Mouse (Mus musculus): ENCODE measurements around the gene Vmn2r-ps159.
"Not testable (repeated sequence)": the region's sequence is repeated elsewhere in the genome, so short reads cannot be mapped to it uniquely, and the experiment has no call there.

Vmn2r-ps159 gene

DNA sequence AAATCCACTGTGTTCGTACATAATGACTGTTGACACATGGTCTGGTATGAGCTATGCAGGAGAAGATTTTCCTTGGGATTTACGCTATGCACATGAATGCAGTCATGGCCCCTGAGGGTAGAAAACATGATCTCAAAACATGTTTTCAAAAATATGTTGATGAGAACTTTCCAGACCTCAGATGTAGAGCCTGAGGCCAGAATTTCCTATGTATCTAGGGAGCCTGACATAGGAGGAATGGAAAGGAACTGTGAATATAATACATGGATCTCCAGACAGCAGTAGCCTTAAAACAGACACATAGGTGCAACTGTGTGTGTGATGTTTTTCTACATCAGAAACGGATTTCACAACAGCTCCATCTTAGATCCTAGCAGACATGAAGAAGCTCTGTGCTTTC, at the start of gene Vmn2r-ps159:
Gene Vmn2r-ps159 (plus strand): TSS at position 301 of the 400 bp plus-strand sequence.
- not testable (repeated sequence) for DNase-seq (ENCODE audit: low read depth, low spot score)

DNA sequence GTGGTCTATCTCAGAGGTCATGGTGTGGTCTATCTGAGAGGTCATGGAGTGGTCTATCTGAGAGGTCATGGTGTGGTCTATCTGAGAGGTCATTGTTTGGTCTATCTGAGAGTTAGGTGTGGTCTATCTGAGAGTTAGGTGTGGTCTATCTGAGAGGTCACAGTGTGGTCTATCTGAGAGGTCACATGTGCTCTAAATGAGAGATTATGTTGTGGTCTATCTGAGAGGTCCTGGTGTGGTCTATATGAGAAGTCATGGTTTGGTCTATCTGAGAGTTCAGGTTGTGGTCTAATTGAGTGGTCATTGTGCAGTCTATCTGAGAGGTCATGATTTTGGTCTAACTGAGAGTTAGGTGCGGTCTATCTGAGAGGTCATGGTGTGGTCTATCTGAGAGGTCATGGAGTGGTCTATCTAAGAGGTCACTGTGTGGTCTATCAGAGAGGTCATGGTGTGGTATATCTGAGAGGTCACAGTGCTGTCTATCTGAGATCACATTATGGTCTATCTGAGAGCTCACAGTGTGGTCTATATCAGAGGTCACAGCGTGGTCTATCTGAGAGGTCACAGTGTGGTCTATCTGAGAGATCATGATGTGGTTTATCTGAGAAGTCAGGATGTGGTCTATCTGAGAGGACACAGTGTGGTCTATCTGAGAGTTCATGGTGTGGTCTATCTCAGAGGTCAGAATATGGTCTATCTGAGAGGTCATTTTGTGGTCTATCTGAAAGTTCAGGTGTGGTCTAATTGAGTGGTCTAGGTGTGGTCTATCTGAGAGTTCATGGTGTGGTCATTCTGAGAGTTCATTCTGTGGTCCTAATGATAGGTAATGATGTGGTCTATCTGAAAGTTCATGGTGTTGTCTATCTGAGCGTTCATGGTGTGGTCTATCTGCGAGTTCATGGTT, 10.9 kb downstream of the Vmn2r-ps159 start:
- not testable (repeated sequence) for DNase-seq (ENCODE audit: low read depth, low spot score)

DNA sequence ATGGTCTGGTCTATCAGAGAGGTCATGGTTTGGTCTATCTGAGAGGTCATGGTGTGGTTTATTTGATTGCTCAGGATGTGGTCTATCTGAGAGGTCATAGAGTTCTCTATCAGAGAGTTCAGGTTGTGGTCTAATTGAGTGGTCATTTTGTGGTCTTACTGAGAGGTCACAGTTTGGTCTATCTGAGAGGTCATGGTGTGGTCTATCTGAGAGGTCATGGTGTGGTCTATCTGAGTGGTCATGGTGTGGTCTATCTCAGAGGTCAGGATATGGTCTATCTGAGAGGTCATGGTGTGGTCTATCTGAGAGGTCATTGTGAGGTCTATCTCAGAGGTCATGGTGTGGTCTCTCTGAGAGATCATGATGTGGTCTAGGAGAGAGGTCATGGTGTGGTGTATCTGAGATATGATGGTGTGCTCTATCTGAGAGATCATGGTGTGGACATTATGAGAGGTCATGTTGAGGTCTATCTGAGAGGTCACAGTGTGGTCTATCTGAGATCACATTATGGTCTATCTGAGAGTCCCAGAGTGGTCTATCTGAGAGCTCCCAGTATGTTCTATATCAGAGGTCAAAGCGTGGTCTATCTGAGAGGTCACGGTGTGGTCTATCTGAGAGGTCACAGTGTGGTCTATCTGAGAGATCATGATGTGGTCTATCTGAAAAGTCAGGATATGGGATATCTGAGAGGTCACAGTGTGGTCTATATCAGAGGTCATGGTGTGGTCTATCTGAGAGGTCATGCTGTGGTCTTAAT, 11.8 kb downstream of the Vmn2r-ps159 start:
- DNase-seq (ENCODE audit: low read depth, low spot score): peak; percentile 18

DNA sequence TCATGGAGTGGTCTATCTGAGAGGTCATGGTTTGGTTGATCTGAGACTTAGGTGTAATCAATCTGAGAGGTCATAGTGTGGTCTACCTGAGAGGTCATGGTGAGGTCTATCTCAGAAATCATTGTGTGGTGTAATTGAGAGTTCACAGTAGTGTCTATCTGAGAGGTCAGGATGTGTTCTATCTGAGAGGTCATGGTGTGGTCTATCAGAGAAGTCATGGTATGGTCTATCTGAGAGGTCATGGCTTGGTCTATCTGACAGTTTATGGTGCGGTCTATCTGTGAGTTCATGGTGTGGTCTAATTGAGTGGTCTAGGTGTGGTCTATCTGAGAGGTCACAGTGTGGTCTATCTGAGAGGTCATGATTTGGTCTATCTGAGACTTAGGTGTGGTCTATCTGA, 12.4 kb downstream of the Vmn2r-ps159 start:
- no peak for DNase-seq (ENCODE audit: low read depth, low spot score)

DNA sequence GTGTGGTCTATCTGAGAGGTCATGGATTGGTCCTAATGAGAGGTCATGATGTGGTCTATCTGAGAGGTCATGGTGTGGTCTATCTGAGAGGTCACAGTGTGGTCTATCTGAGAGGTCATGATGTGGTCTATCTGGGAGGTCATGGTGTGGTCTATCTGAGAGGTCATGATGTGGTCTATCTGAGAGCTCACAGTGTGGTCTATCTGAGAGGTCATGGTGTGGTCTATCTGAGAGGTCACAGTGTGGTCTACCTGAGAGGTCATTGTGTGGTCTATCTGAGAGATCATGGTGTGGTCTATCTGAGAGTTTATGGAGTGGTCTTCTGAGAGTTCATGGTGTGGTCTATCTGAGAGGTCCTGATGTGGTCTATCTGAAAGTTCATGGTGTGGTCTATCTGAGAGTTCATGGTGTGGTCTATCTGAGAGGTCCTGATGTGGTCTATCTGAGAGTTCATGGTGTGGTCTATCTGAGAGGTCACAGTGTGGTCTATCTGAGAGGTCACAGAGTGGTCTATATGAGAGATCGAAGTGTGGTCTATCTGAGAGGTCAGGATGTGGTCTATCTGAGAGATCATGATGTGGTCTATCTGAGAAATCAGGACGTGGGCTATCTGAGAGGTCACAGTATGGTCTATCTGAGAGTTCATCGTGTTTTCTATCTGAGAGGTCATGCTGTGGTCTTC, 26.0 kb downstream of the Vmn2r-ps159 start:
- DNase-seq (ENCODE audit: low read depth, low spot score): not testable (repeated sequence)
